Mouse (Mus musculus): ENCODE measurements at regions not wholly inside any gene's neighbourhood (a gene's known extent, or its start where the extent isn't known, plus 50 kb on each side); places are given as distances from the start of the nearest gene placed in this dataset.

- TF ChIP-seq CTCF (IDR thresholded peaks at IDR 0.05), result no peak
- TF ChIP-seq EP300 (IDR thresholded peaks at IDR 0.05; ENCODE audit: insufficient read depth, low read depth, low read length), result no peak
Measured at GRCm38 (mm10) chr5:129390921-129391371, 110.1 kb upstream of the Sfswap start.
